Mouse (Mus musculus) forebrain, postnatal 0 days (tissue): ENCODE results near the gene Cnnm4. TPM values are rescaled to one million over a fixed set of nuclear protein-coding genes. Genes with fewer than 3 reads are reported as not detected.

Source experiments
- ATAC-seq: fragments of 200-750 bp; cut with Nextera tagmentation; 2 replicates; pipeline ENCODE4 v1.8.0; 2017; ENCODE audit warnings: mild to moderate bottlenecking, moderate library complexity
- DNase-seq: peaks from one replicate; pipeline ENCODE4 v3.0.0-alpha.2; 2015
- H3K27ac ChIP-seq: fragments of 300-500 bp; sonication (generic); 2 replicates; pipeline ENCODE4 v1.5.1; 2014; ENCODE audit warnings: low read depth, mild to moderate bottlenecking, antibody characterized with exemption, low read length, moderate library complexity, mixed read lengths
- H3K27me3 ChIP-seq: fragments of 300-500 bp; sonication (generic); 2 replicates; pipeline ENCODE4 v1.6.1; 2014; ENCODE audit warnings: mild to moderate bottlenecking, low read length, mixed read lengths; ENCODE audit not compliant: insufficient read depth
- H3K36me3 ChIP-seq: fragments of 300-500 bp; sonication (generic); 2 replicates; pipeline ENCODE4 v1.6.1; 2014; ENCODE audit warnings: mild to moderate bottlenecking, moderate library complexity; ENCODE audit not compliant: insufficient read depth
- H3K4me1 ChIP-seq: fragments of 300-500 bp; sonication (generic); 2 replicates; pipeline ENCODE4 v1.6.1; 2014; ENCODE audit warnings: antibody characterized with exemption; ENCODE audit not compliant: insufficient read depth
- H3K4me2 ChIP-seq: fragments of 300-500 bp; sonication (generic); 2 replicates; pipeline ENCODE4 v1.6.1; 2014; ENCODE audit warnings: low read depth, mild to moderate bottlenecking, moderate library complexity
- H3K4me3 ChIP-seq: fragments of 300-500 bp; sonication (generic); 2 replicates; pipeline ENCODE4 v1.5.1; 2014; ENCODE audit warnings: low read depth, low read length, mixed read lengths
- H3K9ac ChIP-seq: fragments of 300-500 bp; sonication (generic); 2 replicates; pipeline ENCODE4 v1.6.1; 2014; ENCODE audit warnings: mild to moderate bottlenecking
- H3K9me3 ChIP-seq: fragments of 300-500 bp; sonication (generic); 2 replicates; pipeline ENCODE4 v1.6.1; 2016; ENCODE audit warnings: low read length
- CTCF ChIP-seq: sonication (generic); IDR thresholded peaks from 2 replicates; pipeline ENCODE4 v1.5.1; 2016; ENCODE audit warnings: antibody characterized with exemption, control low read depth, low read depth
- WGBS: fragments of 180-500 bp; shearing (Covaris S2); extraction: QIAGEN DNeasy Blood & Tissue Kit; methylation state at CpG from one replicate; pipeline ENCODE4 v1.1.7; 2014; 5-methylcytosine and 5-hydroxymethylcytosine counted together
- polyA plus RNA-seq: library from polyadenylated mRNA; unstranded; fragments of >200 nt; fragmentation: Nextera tagmentation; extraction: Ambion mirVana; gene quantifications from 2 replicates; pipeline ENCODE4 v1.2.1, GENCODE M21; 2015
- total RNA-seq: library from RNA; depleted of rRNA; stranded (reverse); fragments of >200 nt; gene quantifications from 2 replicates; pipeline ENCODE4 v1.2.3, GENCODE M21; 2014

The Cnnm4 gene
- total and polyA plus RNA-seq, 2 experiments from 2014 or later: 9.4 to 14.6 TPM

DNA sequence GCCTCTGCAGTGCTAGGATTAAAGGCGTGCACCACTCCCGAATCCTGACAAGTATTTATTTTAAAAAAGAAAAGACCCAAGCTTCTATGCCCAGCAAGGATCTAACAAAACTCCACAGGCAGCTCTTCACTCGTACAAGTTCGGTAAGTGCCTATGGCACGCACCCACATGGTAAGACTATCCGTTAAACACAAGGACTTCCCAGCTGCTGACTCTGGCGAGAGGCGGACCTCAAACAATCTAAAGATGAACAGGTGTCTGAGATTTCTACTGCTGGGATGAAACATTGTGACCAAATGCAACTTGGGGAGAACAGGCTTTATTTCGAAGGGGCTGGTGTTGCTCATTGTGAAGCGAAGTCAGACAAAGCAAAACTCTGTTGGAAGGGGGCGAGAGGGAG, 68.7 kb downstream of the Cnnm4 start:
- Histone ChIP-seq H3K4me2 (no peak overlapping the region), H3K4me1 (no peaks in the 10 kb centered on the region), H3K27ac (no peak overlapping the region), H3K9me3 (no peaks in the 10 kb centered on the region), H3K27me3 (no peaks in the 10 kb centered on the region), H3K36me3 (peaks cover 16% of the 10 kb centered on the region), H3K4me3 (no peak overlapping the region), H3K9ac (no peak overlapping the region)
- ATAC-seq: no peak
- 90% methylated on average over 11 of the region's 11 CpGs for WGBS
- no peak for TF ChIP-seq CTCF
- DNase-seq: no peak

DNA sequence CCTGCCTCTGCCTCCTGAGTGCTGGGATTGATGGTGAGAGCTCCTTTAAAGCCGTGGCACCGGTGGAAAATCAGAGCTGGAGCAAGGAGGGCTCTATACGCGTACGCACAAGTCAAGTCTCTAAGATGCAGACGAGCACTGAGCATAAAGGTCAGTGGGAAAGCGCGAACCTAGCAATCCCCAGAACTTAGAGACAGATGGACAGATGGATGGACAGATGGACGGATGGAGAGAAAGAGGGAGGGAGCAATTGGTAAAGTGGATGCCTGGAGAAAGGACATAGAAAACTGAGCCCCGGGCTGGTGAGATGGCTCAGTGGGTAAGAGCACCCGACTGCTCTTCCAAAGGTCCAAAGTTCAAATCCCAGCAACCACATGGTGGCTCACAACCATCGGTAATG, 69.4 kb downstream of the Cnnm4 start:
- no peaks in the 10 kb centered on the region for H3K9me3 ChIP-seq
- H3K4me2 ChIP-seq: no peak overlapping the region
- no peak overlapping the region for H3K4me3 ChIP-seq
- no peak for DNase-seq
- no peak overlapping the region for H3K9ac ChIP-seq
- peaks cover 16% of the 10 kb centered on the region for H3K36me3 ChIP-seq
- H3K27me3 ChIP-seq: no peaks in the 10 kb centered on the region
- ATAC-seq: no peak
- H3K27ac ChIP-seq: no peak overlapping the region
- 93% methylated on average over 12 of the region's 12 CpGs for WGBS
- H3K4me1 ChIP-seq: no peaks in the 10 kb centered on the region
- TF ChIP-seq CTCF: no peak

DNA sequence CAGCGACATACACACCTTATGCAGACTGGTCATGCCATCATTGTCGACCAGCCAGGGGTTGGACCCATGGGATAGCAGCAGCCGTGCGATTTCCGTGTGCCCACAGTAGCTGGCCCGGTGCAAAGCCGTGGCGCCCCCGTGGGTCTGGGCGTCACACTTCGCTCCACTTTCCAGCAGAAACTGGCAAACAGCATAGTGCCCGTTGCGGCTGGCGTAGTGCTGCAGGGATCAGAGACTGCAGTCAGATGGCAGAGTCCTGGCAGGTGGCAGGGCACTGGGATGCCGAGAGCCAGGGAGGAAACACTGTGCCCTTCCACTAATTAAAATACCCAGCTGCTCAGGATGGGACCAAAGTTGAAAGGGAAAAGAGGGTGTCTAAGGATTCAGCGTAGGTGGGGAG, 70.4 kb downstream of the Cnnm4 start:
- no peaks in the 10 kb centered on the region for H3K9me3 ChIP-seq
- DNase-seq (no peak), ATAC-seq (no peak)
- 85% methylated on average over 16 of the region's 16 CpGs for WGBS
- peaks cover 16% of the 10 kb centered on the region for H3K36me3 ChIP-seq
- no peak overlapping the region for H3K27ac ChIP-seq
- no peak overlapping the region for H3K4me2 ChIP-seq
- H3K9ac ChIP-seq: no peak overlapping the region
- no peak for TF ChIP-seq CTCF
- no peak overlapping the region for H3K4me3 ChIP-seq
- no peaks in the 10 kb centered on the region; the same call in 1 of the 2 replicates for H3K4me1 ChIP-seq
- H3K27me3 ChIP-seq: no peaks in the 10 kb centered on the region

DNA sequence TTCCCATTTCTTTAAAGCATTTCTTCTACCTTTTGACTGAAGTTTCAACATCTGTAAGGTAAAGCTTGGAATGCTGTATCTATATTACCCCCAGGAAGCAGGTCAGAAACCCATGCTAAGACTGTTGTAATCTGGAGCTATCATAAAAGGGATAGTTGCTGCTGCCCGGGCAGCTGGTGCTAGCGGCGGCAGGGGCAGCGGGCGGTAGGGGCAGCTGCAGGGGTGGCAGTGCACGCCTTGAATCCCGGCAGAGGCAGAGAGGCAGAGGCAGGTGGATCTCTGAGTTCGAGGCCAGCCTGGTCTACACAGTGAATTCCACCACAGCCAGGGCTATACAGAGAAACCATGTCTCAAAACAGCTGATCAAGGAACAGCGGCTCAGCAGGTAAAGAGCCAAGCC, 71.5 kb downstream of the Cnnm4 start:
- Histone ChIP-seq H3K4me2 (no peak overlapping the region), H3K27me3 (no peaks in the 10 kb centered on the region), H3K4me3 (no peak overlapping the region), H3K9me3 (no peaks in the 10 kb centered on the region), H3K36me3 (peaks cover 12% of the 10 kb centered on the region), H3K4me1 (peaks cover 4% of the 10 kb centered on the region; the same call in 1 of the 2 replicates), H3K27ac (no peak overlapping the region), H3K9ac (no peak overlapping the region)
- ATAC-seq (no peak), DNase-seq (no peak)
- TF ChIP-seq CTCF: no peak
- WGBS: 91% methylated on average over 9 of the region's 9 CpGs

DNA sequence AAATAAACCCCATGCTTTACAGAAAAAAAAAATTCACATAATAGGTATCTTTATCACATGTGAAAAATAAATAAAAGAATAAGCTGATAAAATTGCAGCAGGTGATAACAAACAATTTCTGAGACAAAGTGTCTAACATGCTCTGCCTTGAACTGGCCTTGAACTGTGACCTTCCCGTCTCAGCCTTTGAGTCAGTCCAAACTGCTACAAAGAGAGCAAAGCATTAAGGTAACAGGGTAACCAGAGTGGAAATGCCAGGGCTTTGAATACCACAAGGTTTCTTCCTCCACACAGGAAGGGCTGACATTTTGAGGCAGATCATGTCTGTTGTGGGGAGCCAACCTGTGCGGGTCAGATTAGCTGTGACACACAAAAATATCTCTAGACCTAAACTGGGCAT, 74.0 kb downstream of the Cnnm4 start:
- no peak for TF ChIP-seq CTCF
- ATAC-seq (no peak), DNase-seq (no peak)
- Histone ChIP-seq H3K9ac (no peak overlapping the region), H3K4me2 (no peak overlapping the region), H3K9me3 (no peaks in the 10 kb centered on the region), H3K4me1 (peaks cover 4% of the 10 kb centered on the region; the same call in 1 of the 2 replicates), H3K27me3 (no peaks in the 10 kb centered on the region), H3K4me3 (no peak overlapping the region), H3K36me3 (peaks cover 32% of the 10 kb centered on the region), H3K27ac (no peak overlapping the region)
- WGBS: 86% methylated on average over 2 of the region's 2 CpGs

DNA sequence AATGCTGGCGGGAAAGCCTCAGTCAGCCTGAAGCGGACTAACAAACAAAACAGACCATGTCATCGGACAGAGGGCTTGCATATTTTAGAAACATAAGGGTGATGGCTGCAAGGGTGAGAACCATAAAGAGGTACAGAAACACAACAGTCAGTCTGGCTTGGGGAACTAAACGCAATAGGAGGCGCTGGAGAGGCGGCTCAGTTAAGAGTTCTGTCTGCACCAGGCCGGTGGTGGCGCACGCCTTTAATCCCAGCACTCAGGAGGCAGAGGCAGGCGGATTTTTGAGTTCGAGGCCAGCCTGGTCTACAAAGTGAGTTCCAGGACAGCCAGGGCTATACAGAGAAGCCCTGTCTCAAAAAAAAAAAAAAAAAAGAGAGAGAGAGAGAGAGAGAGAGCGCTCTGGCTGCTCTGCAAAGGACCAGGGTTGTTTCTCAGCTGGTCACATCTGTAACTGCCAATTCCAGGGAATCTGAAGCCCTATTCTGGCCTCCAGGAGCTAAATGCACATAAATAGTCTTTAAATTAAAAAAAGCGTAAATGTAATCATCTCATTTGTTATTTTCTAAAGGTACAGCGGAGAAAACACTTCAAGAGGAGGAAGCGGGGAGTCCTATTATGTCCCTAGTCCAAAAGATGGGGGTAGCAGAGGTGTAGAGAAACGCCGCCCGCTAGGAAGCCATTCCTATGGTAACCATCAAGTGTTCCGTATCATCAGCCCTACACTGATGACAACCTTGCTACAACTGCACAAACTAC, 74.6 kb downstream of the Cnnm4 start:
- H3K4me2 ChIP-seq: peak overlapping the region; percentile 75
- no peak overlapping the region for H3K27ac ChIP-seq
- peak overlapping the region; percentile 68 for H3K4me3 ChIP-seq
- TF ChIP-seq CTCF: peak; percentile 26; the same call in 1 of the 2 replicates
- H3K27me3 ChIP-seq: no peaks in the 10 kb centered on the region
- peaks cover 35% of the 10 kb centered on the region for H3K36me3 ChIP-seq
- no peaks in the 10 kb centered on the region for H3K9me3 ChIP-seq
- DNase-seq: no peak
- H3K9ac ChIP-seq: no peak overlapping the region
- H3K4me1 ChIP-seq: peaks cover 4% of the 10 kb centered on the region; the same call in 1 of the 2 replicates
- ATAC-seq: no peak
- WGBS: 70% methylated on average over 19 of the region's 19 CpGs

DNA sequence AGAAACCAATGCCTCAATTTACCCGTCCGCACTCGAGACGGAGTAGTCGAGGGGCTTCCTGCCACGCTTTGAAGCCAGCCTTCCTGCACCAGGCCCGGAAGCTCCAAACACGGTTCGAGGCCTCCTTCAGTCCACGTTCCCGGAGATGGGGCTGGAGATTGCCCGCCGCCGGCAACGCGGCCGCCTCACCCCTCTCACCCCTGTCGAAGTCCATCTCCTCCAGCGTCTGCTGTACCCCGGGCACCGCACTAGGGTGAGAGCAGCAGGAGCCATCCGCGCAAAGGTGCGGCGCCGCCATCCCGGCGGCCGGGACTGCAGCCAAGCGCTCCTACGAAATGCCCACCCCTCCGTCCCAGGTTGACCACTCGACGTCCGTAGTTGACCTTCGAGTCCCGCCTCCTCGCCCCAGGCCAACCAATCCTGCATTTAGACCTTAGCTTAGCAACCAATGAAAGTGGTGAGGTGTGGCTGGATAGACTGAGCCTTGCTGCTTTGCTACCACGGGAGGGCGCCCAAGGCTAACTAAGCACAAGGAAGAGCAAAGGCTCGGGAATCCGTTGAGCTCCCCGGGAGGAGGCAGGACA, 75.6 kb downstream of the Cnnm4 start, which contains the start of gene Ankrd39:
TSS of gene Ankrd39 (minus strand) at position 558 of the 584 bp plus-strand sequence.
- 1% methylated on average over 43 of the region's 43 CpGs for WGBS
- Histone ChIP-seq H3K9me3 (no peaks in the 10 kb centered on the region), H3K27me3 (no peaks in the 10 kb centered on the region), H3K4me1 (peaks cover 4% of the 10 kb centered on the region; the same call in 1 of the 2 replicates), H3K4me3 (peak within 1 kb of the TSS; percentile 68), H3K36me3 (peaks cover 38% of the 10 kb centered on the region), H3K9ac (peak within 1 kb of the TSS; percentile 67), H3K27ac (peak within 1 kb of the TSS; percentile 62), H3K4me2 (peak within 1 kb of the TSS; percentile 75)
- peak; percentile 100 for TF ChIP-seq CTCF
- DNase-seq (peak; percentile 96), ATAC-seq (peak; percentile 98)
